Mouse (Mus musculus) small intestine, adult 2 months (tissue): ENCODE data around the gene Rad9b.

Experiments
- CTCF ChIP-seq: fragments of 200-500 bp; IDR thresholded peaks from 2 replicates; pipeline ENCODE4 v1.5.1; 2012; ENCODE audit warnings: low read depth, mild to moderate bottlenecking, control low read depth, inconsistent platforms, low read length, moderate library complexity, mixed read lengths; ENCODE audit not compliant: insufficient replicate concordance, insufficient read length; ENCODE audit errors: extremely low read depth
- POLR2A ChIP-seq: fragments of 200-500 bp; IDR thresholded peaks from 2 replicates; pipeline ENCODE4 v1.6.1; 2012; ENCODE audit warnings: low read depth, mild to moderate bottlenecking, control low read depth, inconsistent platforms, low read length, moderate library complexity

GRCm38 (mm10) chr5:122345777-122346176 lies 8.3 kb downstream of the Rad9b start:
- TF ChIP-seq POLR2A, result no peak
- no peak for TF ChIP-seq CTCF
